Mouse (Mus musculus): ENCODE data around the gene Nedd4. TPM values are rescaled to one million over a fixed set of nuclear protein-coding genes. Genes with fewer than 3 reads are reported as not detected.
A peak's percentile ranks its signal among the peaks of the same experiment; 100 is the strongest.

Gene Nedd4
- polyA plus RNA-seq, 1 experiment from 2014 or later: 439 TPM

GRCm38 (mm10) chr9:72644418-72645110 is 17.6 kb upstream of the Nedd4 start:
- no peak for ATAC-seq (ENCODE audit: low read depth)
- Histone ChIP-seq H3K36me3 (ENCODE audit: control insufficient read depth, insufficient read depth, low read length) (no peaks in the 10 kb centered on the region), H3K4me3 (ENCODE audit: low read depth, low read length) (no peak overlapping the region), H3K9me3 (ENCODE audit: control insufficient read depth, low read length) (no peaks in the 10 kb centered on the region), H3K27me3 (ENCODE audit: control insufficient read depth, insufficient read depth, low read length) (no peaks in the 10 kb centered on the region), H3K9ac (replicated peaks; ENCODE audit: low read depth, low read length) (no peak overlapping the region), H3K27ac (ENCODE audit: low read depth, low read length) (peak overlapping the region; percentile 46; the same call in 1 of the 2 replicates), H3K4me1 (ENCODE audit: control insufficient read depth, insufficient read depth, low read length) (peaks cover 15% of the 10 kb centered on the region; the same call in 1 of the 2 replicates), H3K4me2 (ENCODE audit: low read depth, low read length) (no peak overlapping the region)
- 24% methylated on average over 6 of the region's 6 CpGs for WGBS

- Histone ChIP-seq H3K4me1 (ENCODE audit: control insufficient read depth, insufficient read depth, low read length) (no peaks in the 10 kb centered on the region; the same call in 1 of the 2 replicates), H3K4me3 (ENCODE audit: low read depth, low read length) (no peak overlapping the region), H3K4me2 (ENCODE audit: low read depth, low read length) (no peak overlapping the region), H3K9ac (replicated peaks; ENCODE audit: low read depth, low read length) (no peak overlapping the region), H3K36me3 (ENCODE audit: control insufficient read depth, insufficient read depth, low read length) (no peaks in the 10 kb centered on the region), H3K27ac (ENCODE audit: low read depth, low read length) (no peak overlapping the region), H3K9me3 (ENCODE audit: control insufficient read depth, low read length) (no peaks in the 10 kb centered on the region), H3K27me3 (ENCODE audit: control insufficient read depth, insufficient read depth, low read length) (no peaks in the 10 kb centered on the region)
- ATAC-seq (ENCODE audit: low read depth): no peak
- 71% methylated on average over 2 of the region's 2 CpGs for WGBS
Measured at GRCm38 (mm10) chr9:72649781-72650180, 12.4 kb upstream of the Nedd4 start.

- Histone ChIP-seq H3K36me3 (ENCODE audit: control insufficient read depth, insufficient read depth, low read length) (no peaks in the 10 kb centered on the region), H3K9ac (replicated peaks; ENCODE audit: low read depth, low read length) (no peak overlapping the region), H3K4me2 (ENCODE audit: low read depth, low read length) (no peak overlapping the region), H3K4me1 (ENCODE audit: control insufficient read depth, insufficient read depth, low read length) (no peaks in the 10 kb centered on the region), H3K4me3 (ENCODE audit: low read depth, low read length) (no peak overlapping the region), H3K27ac (ENCODE audit: low read depth, low read length) (peak overlapping the region; percentile 22; the same call in 1 of the 2 replicates), H3K9me3 (ENCODE audit: control insufficient read depth, low read length) (no peaks in the 10 kb centered on the region), H3K27me3 (ENCODE audit: control insufficient read depth, insufficient read depth, low read length) (no peaks in the 10 kb centered on the region)
- no peak; the same call in 1 of the 2 replicates for ATAC-seq (ENCODE audit: low read depth)
- 18% methylated on average over 8 of the region's 8 CpGs for WGBS
Measured at GRCm38 (mm10) chr9:72652961-72653360, 9.2 kb upstream of the Nedd4 start.

GRCm38 (mm10) chr9:72653533-72653932 is 8.6 kb upstream of the Nedd4 start:
- Histone ChIP-seq H3K9me3 (ENCODE audit: control insufficient read depth, low read length) (no peaks in the 10 kb centered on the region), H3K36me3 (ENCODE audit: control insufficient read depth, insufficient read depth, low read length) (no peaks in the 10 kb centered on the region), H3K4me3 (ENCODE audit: low read depth, low read length) (no peak overlapping the region), H3K27me3 (ENCODE audit: control insufficient read depth, insufficient read depth, low read length) (no peaks in the 10 kb centered on the region), H3K4me2 (ENCODE audit: low read depth, low read length) (no peak overlapping the region), H3K4me1 (ENCODE audit: control insufficient read depth, insufficient read depth, low read length) (no peaks in the 10 kb centered on the region), H3K9ac (replicated peaks; ENCODE audit: low read depth, low read length) (no peak overlapping the region), H3K27ac (ENCODE audit: low read depth, low read length) (no peak overlapping the region)
- ATAC-seq (ENCODE audit: low read depth): no peak
- 57% methylated on average over 4 of the region's 4 CpGs for WGBS

GRCm38 (mm10) chr9:72654593-72655242 is 7.4 kb upstream of the Nedd4 start:
- Histone ChIP-seq H3K4me2 (ENCODE audit: low read depth, low read length) (no peak overlapping the region), H3K4me1 (ENCODE audit: control insufficient read depth, insufficient read depth, low read length) (no peaks in the 10 kb centered on the region), H3K27me3 (ENCODE audit: control insufficient read depth, insufficient read depth, low read length) (no peaks in the 10 kb centered on the region), H3K9me3 (ENCODE audit: control insufficient read depth, low read length) (no peaks in the 10 kb centered on the region), H3K36me3 (ENCODE audit: control insufficient read depth, insufficient read depth, low read length) (no peaks in the 10 kb centered on the region), H3K27ac (ENCODE audit: low read depth, low read length) (no peak overlapping the region), H3K9ac (replicated peaks; ENCODE audit: low read depth, low read length) (no peak overlapping the region), H3K4me3 (ENCODE audit: low read depth, low read length) (no peak overlapping the region)
- 52% methylated on average over 6 of the region's 6 CpGs for WGBS
- no peak for ATAC-seq (ENCODE audit: low read depth)

- Histone ChIP-seq H3K4me3 (ENCODE audit: low read depth, low read length) (no peak overlapping the region), H3K4me2 (ENCODE audit: low read depth, low read length) (no peak overlapping the region), H3K36me3 (ENCODE audit: control insufficient read depth, insufficient read depth, low read length) (no peaks in the 10 kb centered on the region), H3K9me3 (ENCODE audit: control insufficient read depth, low read length) (no peaks in the 10 kb centered on the region), H3K9ac (replicated peaks; ENCODE audit: low read depth, low read length) (no peak overlapping the region), H3K27ac (ENCODE audit: low read depth, low read length) (no peak overlapping the region), H3K4me1 (ENCODE audit: control insufficient read depth, insufficient read depth, low read length) (no peaks in the 10 kb centered on the region), H3K27me3 (ENCODE audit: control insufficient read depth, insufficient read depth, low read length) (no peaks in the 10 kb centered on the region)
- no peak for ATAC-seq (ENCODE audit: low read depth)
- WGBS: 73% methylated on average over 5 of the region's 5 CpGs
Measured at GRCm38 (mm10) chr9:72655602-72656001, 6.5 kb upstream of the Nedd4 start.

- H3K4me1 ChIP-seq (ENCODE audit: control insufficient read depth, insufficient read depth, low read length): peaks cover 5% of the 10 kb centered on the region; the same call in 1 of the 2 replicates
- no peaks in the 10 kb centered on the region for H3K36me3 ChIP-seq (ENCODE audit: control insufficient read depth, insufficient read depth, low read length)
- no peak overlapping the region for H3K27ac ChIP-seq (ENCODE audit: low read depth, low read length)
- H3K9ac ChIP-seq (replicated peaks; ENCODE audit: low read depth, low read length): no peak overlapping the region
- no peaks in the 10 kb centered on the region for H3K27me3 ChIP-seq (ENCODE audit: control insufficient read depth, insufficient read depth, low read length)
- H3K9me3 ChIP-seq (ENCODE audit: control insufficient read depth, low read length): no peaks in the 10 kb centered on the region
- no peak overlapping the region for H3K4me3 ChIP-seq (ENCODE audit: low read depth, low read length)
- WGBS: 16% methylated on average over 4 of the region's 4 CpGs
- no peak for ATAC-seq (ENCODE audit: low read depth)
- H3K4me2 ChIP-seq (ENCODE audit: low read depth, low read length): no peak overlapping the region
Measured at GRCm38 (mm10) chr9:72656491-72656890, 5.7 kb upstream of the Nedd4 start.

GRCm38 (mm10) chr9:72656940-72657339 is 5.2 kb upstream of the Nedd4 start:
- Histone ChIP-seq H3K27me3 (ENCODE audit: control insufficient read depth, insufficient read depth, low read length) (no peaks in the 10 kb centered on the region), H3K36me3 (ENCODE audit: control insufficient read depth, insufficient read depth, low read length) (no peaks in the 10 kb centered on the region), H3K9me3 (ENCODE audit: control insufficient read depth, low read length) (no peaks in the 10 kb centered on the region), H3K9ac (replicated peaks; ENCODE audit: low read depth, low read length) (no peak overlapping the region), H3K4me1 (ENCODE audit: control insufficient read depth, insufficient read depth, low read length) (peaks cover 5% of the 10 kb centered on the region; the same call in 1 of the 2 replicates), H3K27ac (ENCODE audit: low read depth, low read length) (no peak overlapping the region), H3K4me3 (ENCODE audit: low read depth, low read length) (no peak overlapping the region), H3K4me2 (ENCODE audit: low read depth, low read length) (no peak overlapping the region)
- WGBS: 15% methylated on average over 3 of the region's 3 CpGs
- no peak for ATAC-seq (ENCODE audit: low read depth)

GRCm38 (mm10) chr9:72657694-72658093 is 4.5 kb upstream of the Nedd4 start:
- no peaks in the 10 kb centered on the region for H3K27me3 ChIP-seq (ENCODE audit: control insufficient read depth, insufficient read depth, low read length)
- no peak overlapping the region for H3K4me3 ChIP-seq (ENCODE audit: low read depth, low read length)
- no peak overlapping the region for H3K27ac ChIP-seq (ENCODE audit: low read depth, low read length)
- WGBS: 82% methylated on average over 1 of the region's 1 CpGs
- no peak overlapping the region for H3K4me2 ChIP-seq (ENCODE audit: low read depth, low read length)
- H3K9me3 ChIP-seq (ENCODE audit: control insufficient read depth, low read length): no peaks in the 10 kb centered on the region
- peaks cover 5% of the 10 kb centered on the region; the same call in 1 of the 2 replicates for H3K4me1 ChIP-seq (ENCODE audit: control insufficient read depth, insufficient read depth, low read length)
- H3K9ac ChIP-seq (replicated peaks; ENCODE audit: low read depth, low read length): no peak overlapping the region
- H3K36me3 ChIP-seq (ENCODE audit: control insufficient read depth, insufficient read depth, low read length): no peaks in the 10 kb centered on the region
- ATAC-seq (ENCODE audit: low read depth): no peak

Data from neural tube, embryonic 14.5 days (tissue).